In genomic region chr14:118890101-118890500, GRCm38 (mm10) we compare ENCODE assay signal across 17 mouse cellular contexts. TPM values are rescaled to one million over a fixed set of nuclear protein-coding genes. Genes with fewer than 3 reads are reported as not detected.
DNase-seq lines count a peak whose midpoint lies in the region; ATAC-seq and TF ChIP-seq lines count a peak whose summit lies in the region.
"Had no signal": no experiment of that assay in that cellular context is flagged by ENCODE, and none has a peak within 500 bp of the region (broad histone marks: within the 10 kb centered on the region; RNA-seq: fewer than 3 reads in every experiment).

No protein-coding gene starts in this region.

- intact Hi-C loops in left cerebral cortex, postnatal 36 days (cut with DNase I), result no loop called here

- TF ChIP-seq POLR2A in brain, embryonic 14.5 days (IDR thresholded peaks at IDR 0.05; ENCODE audit: borderline replicate concordance, extremely low read depth, insufficient read depth, insufficient read length, poor library complexity, severe bottlenecking), result no peak

- ATAC-seq in frontal cortex, adult (ENCODE audit: low TSS enrichment), result peak; percentile 92
- ATAC-seq: midbrain, embryonic 13.5 days had no signal

- TF ChIP-seq CTCF in brain, embryonic 14.5 days (IDR thresholded peaks at IDR 0.05; ENCODE audit: borderline replicate concordance, extremely low read depth, insufficient read depth, insufficient read length), result no peak

- no peak for DNase-seq in frontal cortex, postnatal 25 days (ENCODE audit: low spot score in 2 of 2)
- peak; percentile 35 for DNase-seq in brain, embryonic 14.5 days (ENCODE audit: low read depth)
- DNase-seq in layer of hippocampus, adult 8-10 months (ENCODE audit: low spot score in 2 of 2), result peak; percentile 67 to 69
- DNase-seq in left cerebral cortex, postnatal 36 days (ENCODE audit: low spot score in 2 of 2), result peak; percentile 54 to 61
- DNase-seq in heart, adult 8-10 months (ENCODE audit: low spot score), result no peak
- no peak for DNase-seq in cerebellum, adult 8-10 months
- DNase-seq in thymus, postnatal 4 days, result no peak
- DNase-seq: adrenal gland, adult 2 months; cerebellum, adult 18-20 months; gastrocnemius, adult 2 months; heart, adult 11 months; kidney, adult 2 months; kidney, postnatal 25 days; liver, embryonic 13.5 days; thymus, postnatal 14 days had no signal

RNA-seq across cellular contexts. Expression of gene Dzip1, which starts 35.2 kb away (rescaled TPM):
- polyA plus RNA-seq in brain, embryonic 14.5 days (2012; rRNA removed), result 99.2 and 142 TPM in 2 replicates
- total RNA-seq in layer of hippocampus, adult 8-10 months (2022), result 100 to 1,000 TPM; 103 to 148 (median 130) TPM
- 100 to 1,000 TPM in 1 of 2 experiments, 10 to 100 TPM in 1; 78.4 to 117 TPM for total RNA-seq in left cerebral cortex, postnatal 36 days (2021)
- total RNA-seq in heart, adult 8-10 months (2022), result 1 to 10 TPM; 2.1 to 3.1 (median 2.5) TPM

RNA-seq across cellular contexts. Expression of gene Dnajc3, which starts 47.7 kb away (rescaled TPM):
- polyA plus RNA-seq in brain, embryonic 14.5 days (2012; rRNA removed), result 11.3 and 13.1 TPM in 2 replicates
- 10 to 100 TPM; 32.5 to 46.7 (median 40.3) TPM for total RNA-seq in layer of hippocampus, adult 8-10 months (2022)
- total RNA-seq in left cerebral cortex, postnatal 36 days (2021), result 10 to 100 TPM; 30.3 to 41.2 TPM
- total RNA-seq in heart, adult 8-10 months (2022), result 10 to 100 TPM; 25.5 to 33.5 (median 28.4) TPM

Comparison
In these comparisons a context has a peak if more than half of its experiments do, and no peak if none do; other contexts are left out.
1. DNase-seq: peak in brain, embryonic 14.5 days (single experiment), layer of hippocampus, adult 8-10 months (2 of 2) and left cerebral cortex, postnatal 36 days (2 of 2); none in frontal cortex, postnatal 25 days (0 of 2), heart, adult 8-10 months (single experiment), cerebellum, adult 8-10 months (single experiment) and thymus, postnatal 4 days (single experiment).
2. RNA of gene Dzip1, which starts 35.2 kb away (total RNA-seq): 103 to 148 TPM in layer of hippocampus, adult 8-10 months and 78.4 to 117 TPM in left cerebral cortex, postnatal 36 days; 2.1 to 3.1 TPM in heart, adult 8-10 months; every median in the first group is over 10 times any median in the second.